Mouse (Mus musculus) embryonic stem cell, embryonic (primary cell): Measurements from ENCODE around the gene Dnajc17.

ENCODE experiments used
- CTCF ChIA-PET, 4 experiments: fragments of 300-600 bp in 2 of 4; fragments of 350-600 bp in 2 of 4; sonication (Branson Sonifier 250); formaldehyde crosslinking; loops; one replicate each; lab custom pipeline; 2022; ENCODE audit warnings: inconsistent platforms in 2 of 4; lab: Charles Lee
- POLR2A ChIA-PET, 4 experiments: fragments of 300-600 bp in 2 of 4; fragments of 350-600 bp in 2 of 4; sonication (Branson Sonifier 250); formaldehyde crosslinking; loops; one replicate each; lab custom pipeline; 2022; ENCODE audit warnings: antibody characterized with exemption in 4 of 4, inconsistent platforms in 1 of 4; lab: Charles Lee

Dnajc17 gene

DNA sequence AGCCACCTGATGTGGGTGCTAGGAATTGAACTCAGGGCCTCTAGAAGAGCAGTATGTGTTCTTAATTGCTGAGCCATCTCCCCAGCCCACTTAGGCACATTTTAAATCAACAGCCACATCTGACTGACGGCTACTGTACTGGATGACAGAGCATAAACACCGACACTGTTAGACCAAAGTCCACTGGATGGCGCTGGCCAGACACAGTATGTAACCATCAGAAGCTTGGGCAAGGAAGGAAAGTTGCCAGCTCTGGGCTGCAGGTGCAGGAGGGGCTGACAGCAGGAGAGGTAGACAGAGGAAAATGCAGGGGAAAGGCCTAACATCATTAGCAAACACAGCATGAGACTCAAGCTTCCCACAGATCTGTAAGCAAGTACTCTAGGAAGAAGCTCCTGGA, 31.8 kb downstream of the Dnajc17 start:
- ChIA-PET POLR2A (interaction anchor here in 2 of 4 experiments (0.6 to 0.7 kb wide), 2 partner anchors 48 to 63 kb away, joined by 3 to 4 read pairs; no protein-coding TSS in a partner anchor), CTCF (interaction anchor here in 3 of 4 experiments (0.6 to 3.2 kb wide), 5 partner anchors 10 to 147 kb away, joined by 3 to 14 read pairs (median 3); partner anchors contain the start of gene Ccdc32 (in 1 of the 3))

DNA sequence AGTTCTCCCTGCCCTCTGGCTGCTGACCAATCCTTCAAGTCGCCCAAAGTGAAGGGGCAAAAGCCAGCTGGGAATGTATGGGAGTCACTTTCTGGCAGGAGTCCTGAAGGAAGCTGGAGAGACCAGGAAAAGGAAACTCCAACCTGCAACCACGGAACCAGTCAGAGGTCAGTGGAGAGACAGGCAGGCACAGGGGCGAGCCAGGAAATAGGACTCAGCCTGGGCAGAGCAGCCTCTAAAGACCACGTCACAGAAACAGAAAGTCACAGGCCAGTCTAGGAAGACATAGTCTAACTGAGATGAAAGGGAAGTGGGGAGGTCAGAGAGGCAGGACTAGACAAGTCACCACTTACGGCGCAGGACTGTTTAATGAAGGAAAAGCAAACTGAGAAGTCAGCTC, 33.0 kb downstream of the Dnajc17 start:
- ChIA-PET POLR2A (interaction anchor here in 1 of 4 experiments (1.0 kb wide), 1 partner anchor 9 kb away, joined by 3 read pairs; no protein-coding TSS in a partner anchor), CTCF (interaction anchor here in 1 of 4 experiments (1.7 kb wide), 1 partner anchor 14 kb away, joined by 5 read pairs; no protein-coding TSS in a partner anchor)

- ChIA-PET CTCF (interaction anchor here in 1 of 4 experiments (0.6 to 1.7 kb wide), 2 partner anchors 15 to 70 kb away, joined by 3 to 5 read pairs; no protein-coding TSS in a partner anchor), POLR2A (interaction anchor here in 2 of 4 experiments (0.6 to 1.0 kb wide), 2 partner anchors 8 to 188 kb away, joined by 3 to 4 read pairs; no protein-coding TSS in a partner anchor)
These were observed 33.7 kb downstream of the Dnajc17 start for GRCm38 (mm10) chr2:119174866-119175265.

DNA sequence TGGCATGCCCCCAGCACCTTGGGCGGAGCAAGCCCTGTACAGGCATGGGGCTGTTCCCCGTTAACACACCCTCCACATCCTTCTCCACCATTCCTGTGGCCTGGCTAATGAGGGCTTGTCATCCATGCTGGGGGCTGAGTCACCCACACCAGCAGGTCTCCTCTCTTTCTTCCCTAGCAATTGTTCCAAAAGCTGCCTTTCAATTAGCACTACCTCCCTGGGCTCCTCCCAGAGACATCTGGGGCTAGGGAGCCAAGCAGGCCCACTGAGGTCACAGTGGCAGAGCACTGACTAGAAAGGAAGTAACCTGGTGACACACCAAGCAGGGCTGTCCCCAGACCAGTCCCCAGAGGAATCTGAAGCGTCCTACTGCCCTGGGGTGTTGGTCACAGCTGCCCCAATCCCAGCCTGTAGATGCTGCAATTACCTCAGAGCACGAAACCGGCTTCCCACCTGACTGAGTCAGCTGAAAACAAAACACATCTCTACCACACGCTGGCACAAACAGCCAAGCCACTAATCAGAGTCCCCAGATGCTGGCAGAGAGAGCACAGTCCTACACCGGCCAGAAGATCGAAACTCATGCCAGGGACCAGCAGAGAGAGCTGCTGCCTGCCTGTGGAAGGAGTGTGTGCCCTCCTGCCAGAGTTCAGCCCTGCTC, 34.5 kb downstream of the Dnajc17 start, which contains the start of gene Gm14137:
Gm14137 (plus strand) TSS at position 519 of the 661 bp plus-strand sequence.
- ChIA-PET CTCF (interaction anchor here in 1 of 4 experiments (1.7 kb wide), 1 partner anchor 16 kb away, joined by 5 read pairs; no protein-coding TSS in a partner anchor), POLR2A (interaction anchor here in 1 of 4 experiments (0.6 kb wide), 1 partner anchor 187 kb away, joined by 4 read pairs; no protein-coding TSS in a partner anchor)

DNA sequence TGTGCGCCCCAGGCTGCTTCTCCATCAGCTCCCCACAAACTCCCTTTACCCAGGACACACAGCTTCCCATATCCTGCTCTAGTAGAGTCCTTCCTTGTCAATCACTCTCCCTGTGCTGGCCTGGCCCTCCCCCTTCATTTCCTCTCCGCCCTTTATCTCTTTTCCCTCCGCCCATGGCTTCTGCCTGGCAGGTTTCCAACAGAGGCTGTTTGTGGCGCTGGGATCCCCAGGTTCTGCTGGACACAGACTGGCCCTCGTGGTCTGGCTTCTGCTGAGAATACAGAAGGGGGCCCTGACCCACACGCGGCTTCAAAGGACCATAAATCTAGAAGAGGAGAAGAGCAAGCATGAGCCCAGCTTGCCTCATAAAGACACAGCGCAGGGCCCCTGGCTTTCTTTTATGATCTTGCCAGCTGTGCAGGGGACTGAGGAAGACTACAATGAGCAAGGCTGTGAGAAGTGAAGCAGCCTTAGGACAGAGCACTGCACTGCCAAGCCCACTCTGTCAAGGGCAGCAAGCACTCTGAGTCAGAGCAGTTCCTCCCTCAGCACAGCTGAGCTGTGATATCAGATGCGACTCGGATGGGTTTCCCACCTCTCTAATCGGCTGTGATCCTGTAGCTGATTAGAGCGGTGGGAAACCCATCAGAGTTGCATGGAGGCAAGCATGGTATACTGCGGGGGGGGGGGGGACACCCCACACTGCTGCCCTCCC, 35.6 kb downstream of the Dnajc17 start:
- CTCF ChIA-PET: interaction anchor here in 2 of 4 experiments (1.1 to 2.5 kb wide), 2 partner anchors 11 to 16 kb away, joined by 3 to 8 read pairs; no protein-coding TSS in a partner anchor
- POLR2A ChIA-PET: interaction anchor here in 3 of 4 experiments (0.5 to 2.1 kb wide), 11 partner anchors 8 to 198 kb away, joined by 3 to 8 read pairs (median 4); no protein-coding TSS in a partner anchor

DNA sequence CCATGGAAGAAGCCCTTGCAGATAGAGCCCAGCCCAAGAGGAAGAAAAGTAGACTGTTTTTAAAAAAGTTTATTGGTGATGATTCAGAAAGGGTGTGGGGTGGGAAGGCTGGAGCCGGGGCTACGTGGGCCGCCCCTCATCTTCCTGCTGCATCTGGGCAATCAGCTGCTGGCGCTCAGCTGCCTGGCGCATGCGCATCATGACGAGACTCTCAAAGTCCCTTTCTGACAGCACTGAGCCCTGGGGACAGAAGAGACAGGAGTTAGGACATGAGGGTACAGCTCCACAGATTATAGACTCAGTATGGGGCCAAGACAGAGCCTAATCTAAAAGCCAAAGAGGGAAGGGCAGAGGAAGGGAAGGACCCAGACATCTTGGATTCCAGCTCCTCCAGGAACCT, 36.1 kb downstream of the Dnajc17 start:
- CTCF ChIA-PET: interaction anchor here in 3 of 4 experiments (0.5 to 2.5 kb wide), 4 partner anchors 11 to 686 kb away, joined by 3 to 8 read pairs (median 4); no protein-coding TSS in a partner anchor

DNA sequence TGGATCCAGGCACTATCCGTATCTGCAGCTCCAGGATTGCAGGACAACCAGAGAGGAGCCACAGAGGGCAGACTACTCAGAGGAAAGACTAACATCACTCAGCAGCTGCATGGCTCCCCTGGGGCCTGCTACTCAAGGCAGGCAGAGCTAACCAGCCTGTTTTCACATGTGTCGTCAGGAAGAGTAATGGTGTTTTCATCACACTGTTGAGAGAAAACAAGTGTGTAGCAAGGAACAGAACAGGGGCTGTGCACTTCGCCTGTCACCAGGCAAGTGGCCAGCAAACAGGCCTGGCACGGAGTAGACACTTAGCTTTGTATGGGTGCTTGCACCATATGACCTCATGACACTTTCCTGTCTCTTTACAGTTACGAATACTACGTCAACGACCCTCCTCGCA, 37.0 kb downstream of the Dnajc17 start:
- CTCF ChIA-PET: interaction anchor here in 2 of 4 experiments (0.6 to 2.5 kb wide), 3 partner anchors 18 to 685 kb away, joined by 3 to 8 read pairs (median 3); no protein-coding TSS in a partner anchor
- POLR2A ChIA-PET: interaction anchor here in 2 of 4 experiments (0.5 to 2.1 kb wide), 8 partner anchors 10 to 184 kb away, joined by 3 to 7 read pairs (median 3); no protein-coding TSS in a partner anchor

More for the DNA sequence above, 36.1 kb downstream of the Dnajc17 start:
- POLR2A ChIA-PET: interaction anchor here in 3 of 4 experiments (0.5 to 2.1 kb wide), 11 partner anchors 9 to 183 kb away, joined by 3 to 8 read pairs (median 4); no protein-coding TSS in a partner anchor

GRCm38 (mm10) chr2:119170282-119170681, 38.3 kb downstream of the Dnajc17 start:
- ChIA-PET POLR2A (no interaction called here), CTCF (interaction anchor here in 1 of 4 experiments (1.0 kb wide), 1 partner anchor 119 kb away, joined by 3 read pairs; no protein-coding TSS in a partner anchor)

GRCm38 (mm10) chr2:119167866-119168256, 40.7 kb downstream of the Dnajc17 start:
- ChIA-PET CTCF (interaction anchor here (0.6 to 3.2 kb wide), 6 partner anchors 21 to 67 kb away, joined by 3 to 12 read pairs (median 7); no protein-coding TSS in a partner anchor), POLR2A (interaction anchor here in 3 of 4 experiments (0.6 to 1.0 kb wide), 5 partner anchors 21 to 264 kb away, joined by 3 to 5 read pairs (median 4); partner anchors contain the start of genes Dnajc17 (in 1 of the 3) and Zfyve19 (in 1 of the 3))

DNA sequence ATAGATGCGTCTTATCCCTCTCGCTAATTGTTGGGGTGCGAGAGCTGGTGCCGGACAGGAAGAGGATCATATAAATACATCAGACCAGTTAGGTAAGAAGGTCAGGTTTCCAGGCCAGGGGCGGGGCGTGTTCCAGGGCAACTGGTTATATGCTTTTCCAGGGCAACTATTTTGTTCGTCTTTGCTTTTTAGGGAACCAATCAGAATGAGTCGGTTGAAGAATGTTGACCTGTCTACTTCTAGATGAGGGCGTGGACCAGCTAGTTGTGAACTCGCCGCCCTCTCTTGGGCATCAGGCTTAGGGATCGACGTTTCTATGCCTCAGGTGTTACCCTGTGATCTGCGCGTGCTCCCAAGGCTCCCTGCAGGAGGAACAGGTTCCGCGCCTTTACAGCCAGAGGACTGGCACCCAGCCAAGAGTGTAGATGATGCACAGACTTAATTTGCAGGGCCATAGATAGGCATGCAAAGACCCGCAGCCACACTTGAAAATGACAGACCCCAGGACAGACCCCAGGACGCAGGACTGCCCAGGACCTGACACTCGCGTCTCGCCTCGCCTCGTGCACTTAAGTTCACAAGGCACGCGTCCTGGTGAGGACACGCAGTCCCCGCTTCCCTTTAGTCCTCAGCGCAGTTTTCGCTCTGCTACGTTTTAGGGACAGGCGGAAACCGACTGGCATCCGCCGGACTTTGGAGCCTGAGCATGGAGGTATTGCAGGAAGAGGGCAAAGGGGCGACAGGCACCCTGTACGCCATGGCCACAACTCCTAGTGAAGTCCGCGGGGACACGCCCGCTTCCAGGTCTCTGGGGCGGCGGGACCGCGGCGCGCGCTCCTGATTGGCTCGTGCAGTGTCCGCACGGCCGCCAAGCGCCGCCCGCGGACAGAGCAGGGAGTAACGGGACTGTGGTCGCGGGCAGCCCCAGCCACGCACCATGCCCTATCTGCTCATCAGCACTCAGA, 41.4 kb downstream of the Dnajc17 start, which contains the start of gene Gchfr:
Gchfr (plus strand) TSS at position 873 of the 965 bp plus-strand sequence.
- ChIA-PET CTCF (interaction anchor here in 3 of 4 experiments (0.6 to 3.2 kb wide), 11 partner anchors 10 to 379 kb away, joined by 3 to 12 read pairs (median 3); partner anchors contain the start of genes Rmdn3 (in 1 of the 3) and Vps18 (in 1 of the 3)), POLR2A (interaction anchor here in 3 of 4 experiments (0.6 to 2.0 kb wide), 19 partner anchors 8 to 311 kb away, joined by 3 to 12 read pairs (median 4); partner anchors contain the start of genes Ino80 (in 1 of the 3) and Vps18 (in 1 of the 3))

GRCm38 (mm10) chr2:119165401-119165800, 43.2 kb downstream of the Dnajc17 start:
- ChIA-PET CTCF (interaction anchor here in 2 of 4 experiments (0.6 to 3.2 kb wide), 6 partner anchors 8 to 283 kb away, joined by 3 to 10 read pairs (median 3); partner anchors contain the start of gene Rmdn3 (in 1 of the 2)), POLR2A (interaction anchor here in 3 of 4 experiments (0.6 to 2.0 kb wide), 8 partner anchors 8 to 312 kb away, joined by 3 to 12 read pairs (median 4); partner anchors contain the start of genes Ino80 (in 1 of the 3) and Rmdn3 (in 1 of the 3))

GRCm38 (mm10) chr2:119163999-119164398, 44.6 kb downstream of the Dnajc17 start:
- CTCF ChIA-PET: interaction anchor here in 2 of 4 experiments (0.7 kb wide), 2 partner anchors 26 to 39 kb away, joined by 3 read pairs; no protein-coding TSS in a partner anchor
- POLR2A ChIA-PET: interaction anchor here in 2 of 4 experiments (0.6 to 1.3 kb wide), 7 partner anchors 15 to 127 kb away, joined by 3 to 8 read pairs (median 3); no protein-coding TSS in a partner anchor

DNA sequence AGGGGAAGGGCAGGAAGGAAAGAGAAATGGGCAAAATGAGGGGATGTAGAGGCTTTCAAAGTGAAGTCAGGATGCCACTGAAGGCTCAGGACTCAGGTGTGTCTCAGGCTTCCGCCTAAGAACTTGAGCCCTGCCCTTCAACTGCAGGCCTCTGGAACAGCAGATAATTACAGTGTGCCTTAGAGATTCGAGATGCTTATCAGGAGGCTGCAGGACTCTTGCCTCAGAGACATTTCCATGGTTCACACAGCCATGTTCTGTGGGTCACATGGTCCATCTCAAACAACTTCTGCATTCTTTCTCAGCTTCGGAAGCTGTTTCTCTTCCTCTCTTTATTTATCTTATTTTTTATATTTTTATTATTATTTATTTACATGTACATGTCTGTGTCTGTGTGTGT, 45.5 kb downstream of the Dnajc17 start:
- CTCF ChIA-PET: no interaction called here
- POLR2A ChIA-PET: interaction anchor here in 1 of 4 experiments (0.6 to 1.1 kb wide), 2 partner anchors 21 to 114 kb away, joined by 5 to 8 read pairs; no protein-coding TSS in a partner anchor

GRCm38 (mm10) chr2:119161247-119161646, 47.3 kb downstream of the Dnajc17 start:
- ChIA-PET CTCF (interaction anchor here in 2 of 4 experiments (0.6 to 1.0 kb wide), 2 partner anchors 150 to 177 kb away, joined by 3 to 5 read pairs; no protein-coding TSS in a partner anchor), POLR2A (interaction anchor here (0.5 to 1.2 kb wide), 10 partner anchors 11 to 1400 kb away, joined by 3 to 12 read pairs (median 4); partner anchors contain the start of genes Ino80 (in 1 of the 4) and Vps18 (in 1 of the 4))

- ChIA-PET POLR2A (interaction anchor here in 3 of 4 experiments (0.6 to 1.2 kb wide), 7 partner anchors 8 to 1833 kb away, joined by 3 to 7 read pairs (median 4); no protein-coding TSS in a partner anchor), CTCF (interaction anchor here in 2 of 4 experiments (0.7 kb wide), 2 partner anchors 119 to 381 kb away, joined by 3 read pairs; no protein-coding TSS in a partner anchor)
These were observed 50.8 kb downstream of the Dnajc17 start for GRCm38 (mm10) chr2:119157836-119158235.
